Mouse (Mus musculus) ovary, postnatal 14 days (tissue): ENCODE measurements around the gene Acin1.
A peak's percentile ranks its signal among the peaks of the same experiment; 100 is the strongest.

Experiments
- DNase-seq: peaks from one replicate; pipeline ENCODE4 v3.0.0; 2022; ENCODE audit warnings: low spot score

Gene Acin1

DNA sequence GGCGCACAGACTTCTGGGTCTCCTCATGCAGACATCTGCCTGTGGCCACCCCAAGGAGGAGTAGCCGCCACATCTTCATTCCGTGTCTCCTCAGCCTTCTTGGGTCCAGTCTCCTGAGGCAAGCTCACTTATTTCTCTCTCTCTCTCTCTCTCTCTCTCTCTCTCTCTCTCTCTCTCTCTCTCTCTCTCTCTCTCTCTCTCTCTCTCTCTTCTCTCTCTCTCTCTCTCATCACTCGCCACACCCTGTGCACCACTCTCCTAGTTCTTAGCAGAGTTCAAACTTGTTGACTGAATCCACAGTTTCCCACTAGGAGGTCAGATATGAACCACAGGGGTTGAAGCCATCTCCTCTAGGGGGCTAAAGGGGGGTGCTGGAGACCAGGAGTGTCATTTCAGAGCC is 12.0 kb upstream of the Acin1 start, which contains the start of gene Gm29776:
Gm29776 (minus strand) TSS at position 101 of the 400 bp plus-strand sequence.
- no peak for DNase-seq

DNA sequence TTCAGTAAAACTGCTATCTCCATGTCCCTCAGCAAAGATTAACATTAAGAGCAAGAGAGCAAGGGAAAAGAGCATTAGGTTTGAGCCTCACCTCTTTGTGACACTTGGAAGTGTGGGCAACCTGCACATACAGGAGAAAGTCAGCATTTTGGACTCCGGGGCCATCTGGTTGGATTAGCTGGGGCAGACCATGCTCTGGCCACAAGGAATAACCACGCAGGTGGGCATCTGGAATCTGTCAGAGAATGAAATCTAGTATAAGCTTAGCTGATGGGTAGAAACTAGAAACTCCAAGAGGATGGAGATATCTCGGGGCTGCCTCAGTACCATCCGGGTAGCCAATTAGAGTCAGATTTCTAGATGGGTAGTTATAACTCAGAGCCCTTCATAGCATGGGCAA is 10.0 kb upstream of the Acin1 start:
- no peak for DNase-seq

DNA sequence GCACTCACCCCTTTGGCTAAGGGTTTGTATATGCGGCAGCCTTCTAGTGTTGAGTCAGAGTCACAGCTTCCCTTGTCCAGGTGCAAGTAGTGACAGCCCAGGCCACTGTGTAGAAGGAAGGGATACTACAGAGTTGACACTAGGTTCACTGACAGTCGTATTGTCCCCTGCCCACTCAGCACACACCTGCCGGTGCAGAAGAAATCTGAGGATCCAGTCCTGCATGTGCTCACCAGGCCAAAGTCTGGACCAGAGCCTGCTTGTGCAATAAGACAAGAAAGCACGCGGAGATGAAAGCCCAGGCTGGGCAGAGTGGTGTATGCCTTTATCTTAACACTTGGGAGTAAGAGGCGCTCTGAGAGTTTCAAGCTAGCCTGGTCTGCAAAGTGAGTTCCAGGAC is 8.3 kb upstream of the Acin1 start:
- DNase-seq = no peak

DNA sequence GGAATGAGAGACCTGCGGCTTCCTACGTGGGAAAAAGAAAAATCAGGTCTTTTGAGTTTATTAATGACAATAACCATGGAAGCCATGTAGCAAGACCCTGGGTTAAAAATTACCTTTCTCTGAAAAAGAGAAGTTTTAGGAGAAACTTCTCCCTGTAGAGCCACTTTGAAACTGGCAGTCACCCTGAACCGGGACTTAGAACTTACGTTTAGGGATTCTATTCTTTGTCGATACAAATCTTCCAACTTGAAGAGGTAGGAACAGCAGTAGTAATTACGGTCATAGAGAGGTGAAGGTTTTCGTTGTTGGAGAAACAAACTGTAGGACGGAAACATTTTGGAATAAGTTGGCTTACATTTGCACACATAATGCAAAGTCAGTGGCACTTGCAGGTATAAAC is 520 bp upstream of the Acin1 start:
- DNase-seq = no peak

DNA sequence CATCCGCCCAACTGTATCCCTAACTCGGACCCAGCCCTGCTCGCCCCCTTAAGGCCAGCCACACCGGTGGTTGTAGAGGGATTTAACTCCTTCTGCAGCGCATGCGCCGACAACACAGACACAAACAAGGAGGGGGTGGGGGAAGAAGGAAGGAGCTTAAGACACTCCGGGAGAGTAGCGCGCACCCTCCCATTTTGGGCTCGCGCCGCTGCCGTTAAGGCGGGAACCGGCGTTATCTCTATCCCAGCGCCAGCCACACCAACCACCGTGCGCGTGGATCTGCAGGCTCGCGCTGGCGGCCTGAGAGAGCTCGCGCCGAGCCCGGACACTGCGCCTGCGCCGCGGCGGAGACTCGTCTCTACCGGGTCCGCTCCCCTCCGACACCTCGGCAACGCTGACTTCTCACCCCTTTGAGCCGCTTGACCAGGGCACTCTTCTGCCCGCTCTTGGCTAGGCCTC is 639 bp downstream of the Acin1 start, which contains the start of gene 1700123O20Rik:
1700123O20Rik (plus strand) TSS at position 154 of the 459 bp plus-strand sequence.
- no peak for DNase-seq

DNA sequence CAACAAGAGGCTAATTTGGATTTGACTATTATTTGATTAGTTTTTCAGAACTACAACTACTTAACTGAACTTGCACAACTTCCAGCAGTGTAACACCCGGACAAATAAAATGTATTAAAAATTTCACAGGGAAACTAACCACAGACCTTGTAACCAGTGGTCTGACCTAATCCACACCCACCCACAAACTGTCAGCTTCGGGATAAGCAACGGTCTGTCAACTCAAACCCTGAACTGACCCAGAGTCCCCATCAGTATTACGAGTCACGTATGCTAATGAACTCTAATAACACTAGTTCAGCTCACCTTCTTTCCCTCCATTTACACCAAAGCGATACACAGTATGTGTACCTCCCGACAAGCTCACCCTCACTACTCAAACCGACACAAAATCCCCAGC is 1.3 kb downstream of the Acin1 start:
- no peak for DNase-seq

DNA sequence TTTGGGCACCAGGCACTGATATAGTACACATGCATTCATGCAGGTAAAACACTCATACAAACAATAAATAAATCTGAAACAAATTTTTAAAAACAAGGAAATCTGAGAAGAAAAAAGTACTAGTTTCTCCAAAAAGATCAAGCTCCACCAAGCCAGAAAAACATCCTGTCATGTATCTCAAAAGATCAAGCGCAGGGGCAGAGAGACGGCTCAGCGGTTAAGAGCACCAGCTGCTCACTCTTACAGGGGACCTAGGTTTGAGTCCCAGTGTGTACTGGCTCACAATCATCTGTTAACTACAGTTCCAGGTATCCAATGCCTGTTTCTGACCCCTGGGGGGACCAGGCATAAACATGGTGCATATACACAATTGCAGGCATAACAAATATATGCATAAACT is 4.3 kb downstream of the Acin1 start:
- no peak for DNase-seq

DNA sequence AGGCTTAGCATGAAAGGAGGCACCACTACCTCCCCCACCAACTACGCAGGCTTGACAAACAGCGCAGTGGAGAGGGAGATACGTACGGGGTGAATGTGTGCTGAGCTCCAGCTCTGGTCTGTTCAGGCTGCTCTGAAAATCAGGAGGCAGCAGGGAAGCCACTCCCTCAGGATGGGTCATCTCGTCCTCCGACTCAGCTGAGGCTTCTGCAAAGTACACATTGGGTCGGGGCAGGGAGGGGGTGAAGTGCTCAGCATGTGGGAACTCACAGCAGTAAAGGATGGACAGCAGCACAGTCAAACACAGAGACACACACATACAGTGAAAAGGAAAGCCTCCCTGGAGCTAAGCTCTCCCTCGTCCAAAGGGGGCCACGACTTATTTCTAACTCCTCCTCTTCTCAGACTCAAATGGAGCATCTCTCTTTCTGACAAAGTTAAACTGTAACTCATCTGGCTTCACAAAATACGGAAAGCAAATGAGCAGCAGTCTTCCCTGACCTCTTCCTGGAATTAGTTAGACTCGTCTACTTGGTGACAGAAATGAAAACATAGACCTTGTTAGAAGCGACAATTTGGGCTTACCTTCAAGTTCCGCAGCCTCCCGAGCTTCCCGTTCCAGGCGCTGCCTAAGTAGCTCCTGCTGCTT is 8.0 kb downstream of the Acin1 start:
- DNase-seq = no peak

DNA sequence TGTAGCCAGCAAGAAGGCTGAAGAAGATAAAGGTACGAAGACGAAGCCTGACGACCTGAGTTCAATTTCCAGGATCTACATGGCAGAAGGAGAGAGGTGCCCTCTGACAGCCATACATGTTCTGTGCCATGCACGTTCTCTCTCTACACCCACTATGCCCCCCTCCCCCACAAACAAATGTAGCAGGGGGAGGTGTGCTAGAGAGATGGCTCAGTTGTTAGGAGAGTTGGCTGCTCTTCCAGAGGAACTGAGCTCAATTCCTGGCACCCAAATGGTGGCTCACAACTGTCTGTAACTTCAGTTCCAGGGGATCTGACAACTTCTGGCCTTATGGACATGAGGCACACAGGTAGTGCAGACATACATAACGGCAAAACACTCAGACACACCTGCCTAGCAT is 10.4 kb downstream of the Acin1 start:
- DNase-seq = no peak

DNA sequence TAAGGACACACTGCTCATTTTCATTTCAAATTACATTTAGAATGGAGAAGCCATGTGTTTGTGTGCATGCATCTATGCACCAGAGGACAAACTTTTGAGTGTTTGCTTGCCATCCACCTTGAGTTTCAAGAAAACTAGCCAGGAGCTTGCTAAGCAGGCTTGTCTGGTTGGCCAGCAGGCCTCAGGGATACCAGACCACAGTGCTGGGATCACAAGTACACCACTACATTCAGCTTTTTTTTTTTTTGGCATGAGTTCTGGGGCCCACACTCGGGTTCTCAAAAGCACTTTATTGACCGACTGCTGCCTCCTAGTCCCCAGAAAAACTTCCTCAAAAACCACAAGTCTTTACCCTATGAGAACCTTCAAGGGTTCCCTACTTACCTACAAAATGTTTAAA is 12.4 kb downstream of the Acin1 start:
- no peak for DNase-seq

DNA sequence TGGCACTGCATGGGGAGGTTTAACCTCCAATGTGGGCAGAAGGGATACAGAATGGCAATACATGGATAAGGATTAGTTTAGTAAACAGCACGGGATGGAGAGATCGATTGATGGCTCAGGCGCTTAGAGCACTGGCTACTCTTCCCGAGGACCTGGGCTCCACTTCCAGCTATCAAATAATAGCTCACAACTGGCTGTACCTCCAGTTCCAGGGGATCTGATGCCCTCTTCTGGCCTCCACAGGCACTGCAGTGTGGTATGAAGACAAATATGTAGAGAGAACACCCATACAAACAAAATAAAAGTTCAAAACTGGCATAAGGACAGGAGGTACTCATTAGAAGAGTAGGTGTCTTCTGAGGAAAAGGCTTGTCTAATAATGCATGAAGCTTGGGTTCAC is 17.4 kb downstream of the Acin1 start:
- DNase-seq = peak; percentile 29

DNA sequence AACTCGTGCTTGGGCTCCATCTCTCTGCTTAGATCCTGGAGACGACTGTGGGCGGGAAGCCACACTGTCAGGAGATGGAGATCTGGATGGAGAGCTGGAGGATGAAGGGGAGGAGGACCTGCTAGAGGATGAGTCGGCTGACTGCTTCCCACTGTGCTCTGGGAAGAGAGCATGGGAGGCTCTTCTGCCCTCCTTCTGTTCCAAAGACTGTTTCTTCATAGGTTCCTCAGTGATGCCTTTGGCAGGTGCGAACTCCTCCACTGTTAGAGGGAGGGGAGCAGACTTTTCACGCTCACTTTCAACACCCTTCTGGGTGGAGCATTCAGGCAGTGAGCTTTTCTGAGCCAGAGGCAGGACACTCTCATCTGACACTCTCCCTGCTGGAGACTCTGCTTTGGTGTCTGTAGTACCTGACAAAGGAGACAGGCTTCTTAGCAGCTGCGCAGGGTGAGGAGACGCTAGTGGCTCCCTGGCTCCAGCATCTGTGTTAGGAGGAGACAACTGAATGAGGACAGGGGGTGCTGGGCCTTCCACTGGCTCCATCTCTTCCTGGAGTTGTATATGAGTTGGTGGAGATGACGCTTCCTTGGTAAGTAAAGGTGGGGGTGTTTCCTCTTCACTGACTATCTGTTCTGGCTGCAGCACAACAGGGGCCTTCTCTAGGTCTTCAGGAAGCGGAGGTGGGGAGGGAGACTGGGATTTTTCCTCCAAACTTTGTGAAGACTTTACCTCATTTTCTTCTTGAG is 22.1 kb downstream of the Acin1 start:
- no peak for DNase-seq

DNA sequence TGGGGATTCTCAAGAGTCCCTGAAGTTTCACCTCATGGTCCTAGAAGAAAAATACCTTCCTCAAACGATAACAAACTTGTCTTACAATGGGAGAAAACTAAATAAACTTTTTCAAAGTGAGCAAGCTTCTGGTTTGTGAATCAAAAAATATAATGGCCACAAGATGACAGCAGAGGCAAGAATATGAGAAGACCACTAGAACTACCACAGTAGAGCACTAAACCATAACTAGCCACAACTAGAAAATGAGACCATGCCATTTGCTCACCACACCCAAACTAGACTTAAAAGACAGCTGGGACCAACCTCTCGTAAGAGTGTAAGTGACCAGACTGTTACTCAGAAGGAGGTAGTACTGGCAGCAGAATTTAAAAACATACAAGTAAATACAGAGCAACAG is 26.7 kb downstream of the Acin1 start:
- DNase-seq = no peak

DNA sequence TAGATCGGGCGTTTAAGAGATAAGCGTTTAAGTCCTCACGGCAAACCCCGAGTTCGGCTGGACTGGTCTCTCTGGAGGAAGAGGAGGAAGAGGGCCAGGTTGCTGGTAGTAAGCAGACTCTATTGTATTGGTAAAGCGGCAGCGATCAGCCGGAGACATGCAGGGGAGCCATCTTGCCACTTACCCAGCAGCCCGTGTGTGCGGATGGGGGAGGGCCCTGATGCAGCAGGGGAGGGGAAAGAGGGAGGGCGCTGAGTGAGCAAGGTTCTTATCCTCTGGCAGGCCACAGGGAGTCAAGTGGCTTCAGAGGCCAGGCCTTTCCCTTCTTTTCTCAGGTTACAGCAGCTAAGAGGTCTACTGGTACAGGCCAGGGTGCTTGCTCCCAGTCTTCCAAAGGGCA is 33.2 kb downstream of the Acin1 start:
- DNase-seq = peak; percentile 76

DNA sequence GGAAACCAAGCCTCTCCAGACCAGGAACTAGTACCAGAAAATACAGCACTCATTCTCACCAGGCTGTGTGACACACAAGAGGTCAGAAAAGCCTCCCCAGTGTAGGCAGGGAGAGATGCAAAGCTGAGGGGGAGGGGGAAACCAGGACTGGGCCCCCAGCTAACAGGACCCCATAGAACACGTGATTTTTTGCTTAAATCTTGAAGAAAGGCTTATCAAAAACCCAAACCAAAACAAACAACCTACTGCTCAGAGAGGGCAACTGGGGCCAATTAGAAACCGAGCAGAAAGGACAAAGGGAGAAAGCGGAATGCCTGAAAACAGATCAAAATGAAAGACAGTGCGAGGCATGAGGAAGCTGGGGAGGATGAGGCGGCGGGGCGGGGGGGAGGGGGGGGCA is 33.9 kb downstream of the Acin1 start:
- no peak for DNase-seq

DNA sequence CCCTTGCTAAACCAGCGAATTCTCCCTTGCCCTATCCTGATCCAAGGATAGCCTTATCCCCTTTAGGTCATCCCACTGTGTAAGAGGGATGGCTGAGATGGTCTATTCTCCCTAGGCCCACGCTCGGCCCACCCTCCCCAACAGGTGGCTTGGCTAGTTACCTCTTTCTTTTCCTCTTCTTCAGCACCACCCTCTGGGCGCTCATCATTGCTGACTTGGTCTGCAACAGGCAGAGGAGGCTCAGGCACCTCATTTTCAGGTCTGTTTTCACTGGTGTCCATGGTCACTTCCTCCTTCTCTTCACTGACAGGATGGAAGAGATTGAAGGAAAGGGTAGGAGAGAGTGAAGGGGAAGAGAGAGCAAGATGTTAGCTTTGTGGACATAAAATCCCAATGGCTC is 35.2 kb downstream of the Acin1 start:
- no peak for DNase-seq

DNA sequence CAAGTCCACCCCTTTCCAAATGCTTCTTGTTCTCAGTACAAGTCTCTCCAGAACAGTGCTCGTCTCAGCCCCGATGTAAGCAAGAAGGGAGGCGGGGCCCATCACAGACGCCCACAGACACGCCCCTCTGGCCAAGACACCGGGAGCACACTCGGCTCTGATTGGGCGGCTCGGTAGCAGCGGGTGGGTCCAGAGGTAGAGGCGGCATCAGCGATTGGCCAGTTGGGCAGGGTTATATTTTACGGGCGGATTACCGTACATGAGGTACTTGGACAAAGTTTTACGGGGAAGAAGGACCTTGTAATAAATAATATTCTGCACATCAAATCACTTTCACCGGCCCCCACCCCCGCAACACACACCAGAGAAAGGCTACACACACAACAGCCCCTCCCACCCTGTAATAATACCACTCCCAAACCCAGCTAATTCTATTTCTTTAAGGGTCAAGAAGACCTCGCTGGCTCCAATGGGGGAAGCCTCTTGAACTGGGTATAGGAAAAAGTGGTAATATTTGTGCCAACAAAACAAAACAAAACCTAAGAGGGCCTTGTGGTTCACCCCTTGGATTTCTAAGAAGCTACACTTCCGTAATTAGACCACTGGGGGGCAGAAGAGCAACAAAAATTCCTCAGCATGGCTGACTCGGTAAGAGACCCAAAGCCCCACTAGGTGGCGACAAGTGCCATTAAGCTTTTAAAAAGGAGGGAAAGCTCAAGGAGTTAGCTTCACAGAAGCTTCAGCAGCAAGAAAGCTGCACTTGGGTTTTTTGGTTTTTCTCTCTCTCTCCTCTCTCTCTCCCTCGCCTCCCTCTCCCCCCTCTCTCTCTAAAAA is 35.9 kb downstream of the Acin1 start:
- peak; percentile 79 for DNase-seq

DNA sequence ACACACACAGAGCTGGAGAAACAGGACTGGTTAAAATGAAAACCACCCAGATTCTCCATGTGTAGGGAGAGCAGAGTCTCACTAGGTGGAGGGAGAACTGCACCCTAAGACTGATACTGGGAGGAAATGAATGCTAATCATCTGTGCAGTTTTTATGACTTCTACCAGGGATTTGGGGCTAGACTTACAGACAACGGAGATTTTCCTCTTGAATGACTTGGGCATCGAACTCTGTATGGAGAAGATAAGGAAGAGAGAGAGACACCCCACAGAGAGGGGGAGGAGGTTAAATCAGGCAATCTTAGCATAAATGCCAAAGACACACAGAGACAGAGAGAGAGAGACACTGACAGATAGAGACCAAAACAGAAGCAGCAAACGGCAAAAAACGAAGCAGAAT is 38.8 kb downstream of the Acin1 start:
- DNase-seq = no peak

DNA sequence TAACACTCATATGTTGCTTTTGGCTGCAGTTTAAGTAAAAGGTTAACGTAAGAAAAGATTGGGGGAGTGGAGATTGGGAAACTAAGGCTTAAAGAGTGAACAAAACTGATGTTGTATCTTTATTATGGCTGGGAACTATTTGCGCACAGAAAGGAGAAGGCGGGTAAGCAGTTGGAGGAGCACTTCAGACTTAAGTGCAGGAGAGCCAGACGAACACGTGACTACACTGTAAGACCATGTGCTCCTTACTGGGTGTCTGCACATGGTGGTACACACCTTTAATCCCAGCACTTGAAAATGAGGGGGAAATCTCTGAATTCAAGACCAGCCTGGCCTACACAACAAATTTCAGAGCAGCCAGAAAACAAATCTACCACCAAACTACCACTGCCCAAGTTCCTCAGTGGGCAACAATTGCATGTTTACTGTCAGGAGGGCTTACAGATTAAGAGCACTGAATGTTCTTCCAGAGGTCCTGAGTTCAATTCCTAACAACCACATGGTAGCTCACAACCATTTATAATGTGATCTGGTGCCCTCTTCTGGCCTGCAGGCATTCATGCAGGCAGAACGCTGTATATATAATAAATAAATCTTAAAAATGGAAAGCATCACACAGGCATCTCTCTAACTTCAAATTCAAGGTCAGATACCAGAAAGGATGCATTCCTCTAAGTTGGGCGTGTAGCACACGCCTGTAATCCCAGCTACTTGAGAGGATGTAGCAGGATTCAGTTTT is 39.7 kb downstream of the Acin1 start:
- DNase-seq = no peak

DNA sequence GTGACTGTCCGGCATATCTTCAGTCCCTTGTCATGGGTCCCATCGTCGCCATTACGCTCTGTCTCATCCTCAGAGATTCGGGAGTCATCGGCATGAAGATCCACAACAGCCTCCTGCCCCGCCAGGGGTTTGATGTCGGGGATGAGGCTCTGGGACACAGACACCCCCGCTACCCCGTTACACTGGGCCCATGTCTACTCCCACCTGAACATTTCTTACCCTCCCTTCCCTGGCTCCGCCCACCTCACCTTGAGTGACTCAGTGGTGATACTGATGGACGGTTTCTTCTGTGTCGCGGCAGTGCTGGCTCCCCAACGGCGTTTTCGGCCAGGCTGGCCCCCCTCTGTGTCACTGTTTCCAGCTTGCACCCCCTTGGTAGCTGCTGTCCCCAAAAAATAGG is 40.3 kb downstream of the Acin1 start:
- no peak for DNase-seq

DNA sequence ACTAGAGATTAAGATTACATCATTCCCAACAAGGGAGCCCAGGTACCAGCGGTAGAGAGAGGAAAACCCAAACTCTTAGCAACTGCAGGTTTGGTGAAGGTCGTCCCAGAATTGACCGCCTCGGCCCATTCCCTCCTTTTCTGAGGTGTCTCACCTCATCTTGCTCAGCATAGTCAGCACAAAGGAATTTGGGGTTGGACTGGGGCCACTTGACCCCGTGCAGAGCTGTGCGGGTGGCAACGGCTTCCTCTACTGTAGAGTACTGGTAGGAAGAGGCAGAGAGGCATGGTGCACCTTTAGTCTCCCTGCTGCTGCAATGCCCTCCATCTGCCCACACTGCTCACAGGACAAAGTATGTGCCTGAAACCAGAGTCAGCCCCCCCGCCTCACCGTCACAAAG is 42.4 kb downstream of the Acin1 start:
- no peak for DNase-seq

DNA sequence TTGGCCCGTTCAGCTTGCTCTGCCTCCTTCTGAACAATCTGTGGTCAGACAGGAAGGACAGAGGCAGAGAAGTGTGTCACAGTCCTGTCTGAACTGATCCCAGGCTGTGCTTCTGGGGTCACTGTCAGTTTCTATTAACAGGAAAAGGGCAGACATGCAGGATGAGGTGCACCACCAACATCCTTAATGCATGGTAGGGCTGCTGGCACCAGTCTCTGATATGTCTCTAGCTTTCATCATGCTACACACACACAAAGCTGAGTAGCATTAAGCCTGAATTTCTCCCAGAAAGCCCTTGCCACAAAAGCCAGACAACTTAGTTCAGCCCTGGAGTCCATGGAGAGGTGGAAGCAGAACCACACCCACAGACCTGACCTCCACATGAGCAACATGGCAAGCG is 43.7 kb downstream of the Acin1 start:
- DNase-seq = no peak
